In genomic region chr2:93131236-93131635, GRCm38 (mm10) we compare ENCODE assay signal across 23 mouse cellular contexts. TPM values are rescaled to one million over a fixed set of nuclear protein-coding genes. Genes with fewer than 3 reads are reported as not detected.
DNase-seq lines count a peak whose midpoint lies in the region; ATAC-seq lines count a peak whose summit lies in the region.
"Had no signal": no experiment of that assay in that cellular context is flagged by ENCODE, and none has a peak within 500 bp of the region (broad histone marks: within the 10 kb centered on the region; RNA-seq: fewer than 3 reads in every experiment).

No protein-coding gene starts in this region.

- no peak overlapping the region for H3K27ac ChIP-seq in heart, embryonic 11.5 days (ENCODE audit: low read depth, low read length)
- H3K27ac ChIP-seq in intestine, embryonic 16.5 days (ENCODE audit: low read length) = peak overlapping the region; percentile 6; the same call in 1 of the 2 replicates
- H3K27ac ChIP-seq in intestine, embryonic 15.5 days = no peak overlapping the region
- peak overlapping the region; percentile 55 for H3K27ac ChIP-seq in brown adipose tissue, adult 24 weeks (replicated peaks; ENCODE audit: low read depth, low read length)
- H3K27ac ChIP-seq: forebrain, embryonic 12.5 days; hindbrain, embryonic 14.5 days; kidney, embryonic 15.5 days; left cerebral cortex, adult 2 months; midbrain, embryonic 13.5 days had no signal

- no peaks in the 10 kb centered on the region for H3K27me3 ChIP-seq in heart, embryonic 11.5 days (ENCODE audit: control insufficient read depth, insufficient read depth, low read length)
- no peaks in the 10 kb centered on the region for H3K27me3 ChIP-seq in intestine, embryonic 16.5 days (replicated peaks; ENCODE audit: control insufficient read depth, insufficient read depth, low read length)
- H3K27me3 ChIP-seq in intestine, embryonic 15.5 days (replicated peaks) = no peaks in the 10 kb centered on the region
- H3K27me3 ChIP-seq: forebrain, embryonic 12.5 days; kidney, embryonic 15.5 days; midbrain, embryonic 13.5 days had no signal

- H3K9ac ChIP-seq in heart, embryonic 11.5 days (ENCODE audit: low read depth, low read length) = no peak overlapping the region
- no peak overlapping the region for H3K9ac ChIP-seq in intestine, embryonic 16.5 days (ENCODE audit: low read depth, low read length)
- H3K9ac ChIP-seq in intestine, embryonic 15.5 days = no peak overlapping the region
- H3K9ac ChIP-seq: forebrain, embryonic 12.5 days; hindbrain, embryonic 14.5 days; kidney, embryonic 15.5 days; midbrain, embryonic 13.5 days had no signal

- no peak overlapping the region for H3K4me2 ChIP-seq in heart, embryonic 11.5 days
- H3K4me2 ChIP-seq in intestine, embryonic 16.5 days (ENCODE audit: low read depth, low read length) = no peak overlapping the region
- no peak overlapping the region for H3K4me2 ChIP-seq in intestine, embryonic 15.5 days (replicated peaks)
- H3K4me2 ChIP-seq: forebrain, embryonic 12.5 days; hindbrain, embryonic 14.5 days; kidney, embryonic 15.5 days; midbrain, embryonic 13.5 days had no signal

- ATAC-seq in heart, embryonic 11.5 days (replicated peaks; ENCODE audit: insufficient number of reproducible peaks, low FRiP score, low TSS enrichment) = no peak
- no peak for ATAC-seq in intestine, embryonic 16.5 days
- ATAC-seq in intestine, embryonic 15.5 days = no peak
- ATAC-seq: intestine, postnatal 0 days; midbrain, embryonic 13.5 days had no signal

- H3K9me3 ChIP-seq in heart, embryonic 11.5 days (replicated peaks; ENCODE audit: control insufficient read depth, low read length) = no peaks in the 10 kb centered on the region
- H3K9me3 ChIP-seq in intestine, embryonic 16.5 days (ENCODE audit: control insufficient read depth, low read length) = no peaks in the 10 kb centered on the region
- H3K9me3 ChIP-seq in intestine, embryonic 15.5 days = no peaks in the 10 kb centered on the region
- H3K9me3 ChIP-seq: forebrain, embryonic 12.5 days; kidney, embryonic 15.5 days; midbrain, embryonic 13.5 days had no signal

- DNase-seq in heart, adult 11 months = peak; percentile 86
- peak; percentile 67 for DNase-seq in thymus, postnatal 0 days (ENCODE audit: low spot score)
- no peak for DNase-seq in testis, postnatal 10 days (ENCODE audit: low spot score)
- DNase-seq in testis, postnatal 14 days (ENCODE audit: low spot score) = no peak
- DNase-seq: adrenal gland, adult 2 months; cerebellum, adult 9-10 months; gastrocnemius, adult 2 months; kidney, postnatal 4 days; layer of hippocampus, adult 9-11 months; left cerebral cortex, postnatal 4 days; liver; lung, adult 2 months; right cerebral cortex, postnatal 25 days had no signal

- H3K4me3 ChIP-seq in heart, embryonic 11.5 days (ENCODE audit: low read depth, low read length) = no peak overlapping the region
- H3K4me3 ChIP-seq in intestine, embryonic 16.5 days (ENCODE audit: low read length) = no peak overlapping the region
- H3K4me3 ChIP-seq in intestine, embryonic 15.5 days (replicated peaks) = no peak overlapping the region
- H3K4me3 ChIP-seq in brown adipose tissue, adult 24 weeks (ENCODE audit: insufficient read depth, low read depth, low read length) = no peak overlapping the region
- H3K4me3 ChIP-seq: forebrain, embryonic 12.5 days; gastrocnemius, adult 2 months; kidney, embryonic 15.5 days; left cerebral cortex, adult 2 months; midbrain, embryonic 13.5 days had no signal

- H3K4me1 ChIP-seq in heart, embryonic 11.5 days (ENCODE audit: control insufficient read depth, insufficient read depth, low read length) = peaks cover 4% of the 10 kb centered on the region
- 0 out of 2 replicates have a peak, but pooled peaks cover 2% of the 10 kb centered on the region for H3K4me1 ChIP-seq in intestine, embryonic 16.5 days (ENCODE audit: control insufficient read depth, insufficient read depth, low read length)
- H3K4me1 ChIP-seq in intestine, embryonic 15.5 days (replicated peaks) = peaks cover 6% of the 10 kb centered on the region; the same call in 1 of the 2 replicates
- H3K4me1 ChIP-seq in brown adipose tissue, adult 24 weeks (ENCODE audit: control insufficient read depth, insufficient read depth, insufficient read length, low read length) = peaks cover 36% of the 10 kb centered on the region

- 73% methylated on average over 9 of the region's 9 CpGs for WGBS in heart, embryonic 11.5 days (ENCODE audit: insufficient replicate concordance)
- 74% methylated on average over 9 of the region's 9 CpGs for WGBS in intestine, embryonic 16.5 days
- WGBS in intestine, embryonic 15.5 days = 72% methylated on average over 9 of the region's 9 CpGs

- H3K36me3 ChIP-seq in heart, embryonic 11.5 days (ENCODE audit: control insufficient read depth, insufficient read depth, low read length) = no peaks in the 10 kb centered on the region
- no peaks in the 10 kb centered on the region for H3K36me3 ChIP-seq in intestine, embryonic 16.5 days (ENCODE audit: control insufficient read depth, insufficient read depth, low read length)
- no peaks in the 10 kb centered on the region for H3K36me3 ChIP-seq in intestine, embryonic 15.5 days
- H3K36me3 ChIP-seq: forebrain, embryonic 12.5 days; kidney, embryonic 15.5 days; midbrain, embryonic 13.5 days had no signal

RNA-seq across cellular contexts. Expression of gene Trp53i11, which starts 56.1 kb away (rescaled TPM):
- polyA plus RNA-seq in heart, embryonic 11.5 days (2014; fragmentation: Nextera tagmentation; extraction: Ambion mirVana) = 23.6 and 27.7 TPM in 2 replicates
- polyA plus RNA-seq in intestine, embryonic 16.5 days (2015; fragmentation: Nextera tagmentation; extraction: Ambion mirVana) = 49.3 and 52.1 TPM in 2 replicates
- polyA plus RNA-seq in intestine, embryonic 15.5 days (2015; fragmentation: Nextera tagmentation; extraction: Ambion mirVana) = 36.0 and 38.8 TPM in 2 replicates
- polyA plus RNA-seq in brown adipose tissue, adult 24 weeks (2012; ENCODE audit: insufficient read depth, insufficient read length, missing spikeins) = 7.6 and 14.4 TPM in 2 replicates
- polyA plus RNA-seq in thymus, postnatal 0 days (2015; fragmentation: Nextera tagmentation; extraction: Ambion mirVana) = 43.1 and 52.4 TPM in 2 replicates

Comparison
In these comparisons a context has a peak if more than half of its experiments do, and no peak if none do; other contexts are left out.
1. H3K27ac ChIP-seq: peak in intestine, embryonic 16.5 days (single experiment) and brown adipose tissue, adult 24 weeks (single experiment); none in heart, embryonic 11.5 days (single experiment) and intestine, embryonic 15.5 days (single experiment).
2. DNase-seq: peak in heart, adult 11 months (single experiment) and thymus, postnatal 0 days (single experiment); none in testis, postnatal 10 days (single experiment) and testis, postnatal 14 days (single experiment).